Mouse (Mus musculus): Measurements from ENCODE around the gene Psmc3ip. TPM values are rescaled to one million over a fixed set of nuclear protein-coding genes. Genes with fewer than 3 reads are reported as not detected.
"Not testable (repeated sequence)": the region's sequence is repeated elsewhere in the genome, so short reads cannot be mapped to it uniquely, and the experiment has no call there.

Gene Psmc3ip
- polyA plus RNA-seq, 1 experiment from 2014 or later: 49.3 TPM

DNA sequence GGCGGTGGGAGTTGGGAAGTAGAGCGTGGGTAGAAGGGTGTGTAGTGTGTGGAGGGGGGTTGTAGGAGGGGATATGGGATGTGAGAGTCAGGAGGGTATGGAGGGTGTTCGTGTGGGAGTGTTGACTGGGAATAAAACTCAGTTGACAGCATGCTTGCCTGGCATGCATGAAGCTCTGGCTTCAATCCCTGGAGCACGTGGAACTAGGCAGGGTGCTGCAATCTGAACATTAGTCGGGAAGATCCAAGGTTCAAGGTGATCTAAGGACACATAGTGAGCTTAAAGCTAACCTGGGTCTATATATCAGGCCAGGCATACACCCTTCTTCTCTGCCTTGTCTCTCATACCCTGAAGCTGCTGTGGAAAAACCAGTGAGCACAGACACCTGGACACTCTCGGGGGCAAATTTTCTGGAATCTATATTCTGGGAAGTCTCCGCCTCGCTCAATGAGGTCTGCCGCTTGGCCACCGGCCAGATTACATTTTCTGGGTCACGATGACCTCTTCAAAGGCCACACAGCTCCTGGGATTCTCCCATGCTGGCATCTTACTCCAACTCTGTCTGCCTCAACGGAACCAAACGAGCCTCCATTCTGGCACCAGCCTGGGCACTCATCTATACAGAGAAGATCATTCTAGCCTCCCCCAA is 39.1 kb upstream of the Psmc3ip start:
- whole genome bisulfite sequencing: 86% methylated on average over 13 of the region's 13 CpGs
- Histone ChIP-seq H3K27ac (ENCODE audit: low read depth, low read length) (no peak overlapping the region), H3K27me3 (ENCODE audit: control insufficient read depth, insufficient read depth, low read length) (no peaks in the 10 kb centered on the region), H3K36me3 (ENCODE audit: control insufficient read depth, insufficient read depth, low read length) (no peaks in the 10 kb centered on the region), H3K4me2 (ENCODE audit: low read depth) (no peak overlapping the region), H3K4me3 (ENCODE audit: low read depth, low read length) (no peak overlapping the region), H3K4me1 (ENCODE audit: control insufficient read depth, insufficient read depth, low read length) (no peaks in the 10 kb centered on the region), H3K9ac (ENCODE audit: low read length) (no peak overlapping the region), H3K9me3 (ENCODE audit: control insufficient read depth, low read length) (no peaks in the 10 kb centered on the region)
- DNase-seq (ENCODE audit: low spot score): no peak
- no peak for ATAC-seq (ENCODE audit: insufficient read depth, low FRiP score, low TSS enrichment)

DNA sequence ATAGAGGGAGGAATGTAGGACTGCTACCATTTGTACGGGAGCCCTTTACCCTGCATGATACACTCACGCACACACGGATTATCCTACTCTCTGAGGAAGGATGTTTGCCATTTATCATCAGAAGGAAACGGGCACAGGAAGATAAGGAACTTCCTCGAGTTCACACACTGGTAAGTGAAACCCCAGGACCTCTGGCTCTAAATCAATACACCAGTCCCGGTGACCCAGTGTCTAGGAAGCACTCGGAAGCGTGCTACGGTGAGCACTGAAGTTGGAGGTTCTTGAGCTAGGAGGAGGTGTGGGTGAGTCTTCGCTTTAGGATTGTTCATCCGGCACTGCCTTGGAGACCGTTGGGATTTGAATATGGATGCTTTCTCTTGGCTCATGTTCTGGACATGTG is 37.8 kb upstream of the Psmc3ip start:
- Histone ChIP-seq H3K4me3 (ENCODE audit: low read depth, low read length) (no peak overlapping the region), H3K9me3 (ENCODE audit: control insufficient read depth, low read length) (no peaks in the 10 kb centered on the region), H3K27me3 (ENCODE audit: control insufficient read depth, insufficient read depth, low read length) (no peaks in the 10 kb centered on the region), H3K4me1 (ENCODE audit: control insufficient read depth, insufficient read depth, low read length) (no peaks in the 10 kb centered on the region), H3K4me2 (ENCODE audit: low read depth) (no peak overlapping the region), H3K36me3 (ENCODE audit: control insufficient read depth, insufficient read depth, low read length) (no peaks in the 10 kb centered on the region), H3K9ac (ENCODE audit: low read length) (no peak overlapping the region), H3K27ac (ENCODE audit: low read depth, low read length) (no peak overlapping the region)
- ATAC-seq (ENCODE audit: insufficient read depth, low FRiP score, low TSS enrichment): no peak
- no peak for DNase-seq (ENCODE audit: low spot score)
- WGBS: 83% methylated on average over 12 of the region's 12 CpGs

DNA sequence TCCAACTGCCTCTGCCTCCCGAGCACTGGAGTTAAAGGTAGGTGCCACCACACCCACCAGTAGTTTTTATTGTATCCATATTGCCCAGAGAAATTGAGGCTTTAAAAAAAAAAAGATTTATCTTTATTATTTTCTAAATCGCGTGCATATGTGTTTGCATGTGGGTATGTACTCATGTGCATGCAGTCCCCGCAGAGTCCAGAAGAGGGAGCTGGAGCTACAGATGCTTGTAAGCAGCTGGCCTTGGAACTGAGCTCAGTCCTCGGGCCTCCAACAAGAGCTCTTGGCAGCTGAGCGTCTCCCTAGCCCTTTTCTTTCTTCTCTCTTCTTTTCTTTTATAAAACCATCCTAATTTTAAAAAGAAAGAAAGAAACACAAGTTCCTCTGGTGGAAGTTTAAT is 36.5 kb upstream of the Psmc3ip start:
- ATAC-seq (ENCODE audit: insufficient read depth, low FRiP score, low TSS enrichment) (no peak), DNase-seq (ENCODE audit: low spot score) (no peak)
- no peak overlapping the region for H3K4me3 ChIP-seq (ENCODE audit: low read depth, low read length)
- WGBS: 92% methylated on average over 6 of the region's 6 CpGs
- no peaks in the 10 kb centered on the region for H3K4me1 ChIP-seq (ENCODE audit: control insufficient read depth, insufficient read depth, low read length)
- no peak overlapping the region for H3K9ac ChIP-seq (ENCODE audit: low read length)
- H3K36me3 ChIP-seq (ENCODE audit: control insufficient read depth, insufficient read depth, low read length): peaks cover under 1% of the 10 kb centered on the region
- H3K4me2 ChIP-seq (ENCODE audit: low read depth): no peak overlapping the region
- no peaks in the 10 kb centered on the region for H3K27me3 ChIP-seq (ENCODE audit: control insufficient read depth, insufficient read depth, low read length)
- H3K9me3 ChIP-seq (ENCODE audit: control insufficient read depth, low read length): no peaks in the 10 kb centered on the region
- H3K27ac ChIP-seq (ENCODE audit: low read depth, low read length): no peak overlapping the region

DNA sequence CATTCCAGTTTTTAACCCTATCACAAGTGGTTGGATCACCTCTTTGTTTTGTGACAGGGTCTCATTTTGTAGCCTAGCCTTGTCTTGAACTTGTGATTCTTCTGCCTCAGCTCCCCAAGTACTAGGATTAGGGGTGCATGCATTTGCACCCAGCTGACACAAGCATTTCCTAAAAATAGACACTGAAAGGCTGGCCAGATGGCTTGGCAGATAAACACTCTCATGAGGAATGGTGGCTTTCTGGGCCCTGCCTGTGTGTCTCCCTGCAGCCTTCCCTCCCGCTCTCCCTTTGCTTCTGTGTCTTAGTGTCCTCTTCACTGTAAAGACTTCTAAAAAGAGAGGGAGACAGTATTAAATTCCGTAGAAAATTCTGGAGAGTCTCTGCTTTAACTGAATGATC is 36.0 kb upstream of the Psmc3ip start:
- Histone ChIP-seq H3K27ac (ENCODE audit: low read depth, low read length) (no peak overlapping the region), H3K36me3 (ENCODE audit: control insufficient read depth, insufficient read depth, low read length) (peaks cover 6% of the 10 kb centered on the region), H3K9me3 (ENCODE audit: control insufficient read depth, low read length) (no peaks in the 10 kb centered on the region), H3K9ac (ENCODE audit: low read length) (no peak overlapping the region), H3K4me1 (ENCODE audit: control insufficient read depth, insufficient read depth, low read length) (no peaks in the 10 kb centered on the region), H3K27me3 (ENCODE audit: control insufficient read depth, insufficient read depth, low read length) (no peaks in the 10 kb centered on the region), H3K4me3 (ENCODE audit: low read depth, low read length) (no peak overlapping the region), H3K4me2 (ENCODE audit: low read depth) (no peak overlapping the region)
- no peak for DNase-seq (ENCODE audit: low spot score)
- WGBS: 93% methylated on average over 2 of the region's 2 CpGs
- ATAC-seq (ENCODE audit: insufficient read depth, low FRiP score, low TSS enrichment): no peak

DNA sequence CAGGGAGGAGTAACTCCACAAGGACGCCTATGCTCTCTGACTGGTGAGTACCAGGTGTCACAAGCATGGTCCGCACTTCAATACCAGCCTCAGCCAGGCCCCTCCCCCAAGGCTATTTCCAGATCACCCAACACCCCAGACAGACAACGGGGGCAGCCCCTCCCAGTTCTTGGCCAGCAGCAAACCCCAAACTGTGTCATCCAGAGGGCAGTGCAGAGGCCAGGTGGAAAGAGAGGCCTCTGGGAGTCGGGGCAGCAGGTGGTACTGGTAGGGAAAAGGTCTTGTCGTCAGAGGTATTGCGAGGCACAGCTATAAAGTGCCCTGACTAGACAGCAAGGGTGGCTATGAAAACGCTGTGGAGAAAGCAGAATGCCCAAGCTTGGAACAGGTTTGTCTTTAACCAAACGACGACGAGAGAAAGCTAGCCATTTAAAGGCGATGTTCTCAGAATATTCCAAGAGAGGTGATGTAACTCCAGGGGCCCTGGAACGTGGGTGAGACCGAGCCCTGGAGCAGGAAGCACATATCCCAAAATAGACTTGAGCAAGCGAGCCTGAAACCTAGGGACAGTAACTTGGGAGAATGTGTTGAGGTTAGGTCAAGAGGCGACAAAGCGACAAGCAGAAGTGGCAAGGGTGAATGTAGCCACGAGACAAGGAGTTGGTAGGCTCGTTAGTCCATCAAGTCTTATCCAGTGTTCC is 35.0 kb upstream of the Psmc3ip start:
- H3K27me3 ChIP-seq (ENCODE audit: control insufficient read depth, insufficient read depth, low read length): no peaks in the 10 kb centered on the region
- no peak for ATAC-seq (ENCODE audit: insufficient read depth, low FRiP score, low TSS enrichment)
- no peak overlapping the region for H3K4me3 ChIP-seq (ENCODE audit: low read depth, low read length)
- WGBS: 48% methylated on average over 18 of the region's 18 CpGs
- no peak for DNase-seq (ENCODE audit: low spot score)
- H3K9ac ChIP-seq (ENCODE audit: low read length): no peak overlapping the region
- no peak overlapping the region for H3K27ac ChIP-seq (ENCODE audit: low read depth, low read length)
- H3K4me2 ChIP-seq (ENCODE audit: low read depth): no peak overlapping the region
- no peaks in the 10 kb centered on the region for H3K4me1 ChIP-seq (ENCODE audit: control insufficient read depth, insufficient read depth, low read length)
- no peaks in the 10 kb centered on the region for H3K9me3 ChIP-seq (ENCODE audit: control insufficient read depth, low read length)
- H3K36me3 ChIP-seq (ENCODE audit: control insufficient read depth, insufficient read depth, low read length): peaks cover 14% of the 10 kb centered on the region

DNA sequence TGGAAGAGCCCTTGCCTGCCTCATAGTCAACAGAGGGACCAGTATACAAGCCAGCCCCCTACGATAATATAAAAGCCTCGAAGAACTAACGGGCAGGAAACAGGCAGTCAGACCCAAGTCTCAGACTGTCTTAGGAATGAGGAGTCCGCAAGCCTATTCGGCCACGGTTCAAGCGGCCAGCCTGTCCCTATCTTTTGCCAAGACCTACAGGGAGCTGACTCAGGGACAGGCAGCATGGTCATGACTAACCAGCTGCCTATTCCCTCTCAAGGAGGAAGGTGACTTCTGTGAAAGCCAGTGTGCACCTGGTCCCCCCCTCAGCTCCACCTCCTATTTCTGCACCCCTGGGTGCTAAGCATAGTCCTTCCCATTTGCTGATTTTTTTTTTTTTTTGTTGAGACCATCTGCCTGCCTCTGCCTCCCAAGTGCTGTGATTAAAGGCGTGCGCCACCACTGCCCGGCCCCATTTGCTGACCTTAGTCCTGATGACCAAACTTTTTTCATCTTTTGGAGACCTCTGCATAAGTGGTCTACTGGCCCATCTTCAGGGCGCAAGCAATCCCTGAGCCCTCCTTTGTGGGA is 33.9 kb upstream of the Psmc3ip start:
- Histone ChIP-seq H3K4me2 (ENCODE audit: low read depth) (no peak overlapping the region), H3K4me1 (ENCODE audit: control insufficient read depth, insufficient read depth, low read length) (no peaks in the 10 kb centered on the region), H3K9me3 (ENCODE audit: control insufficient read depth, low read length) (no peaks in the 10 kb centered on the region), H3K9ac (ENCODE audit: low read length) (no peak overlapping the region), H3K27ac (ENCODE audit: low read depth, low read length) (no peak overlapping the region), H3K36me3 (ENCODE audit: control insufficient read depth, insufficient read depth, low read length) (peaks cover 17% of the 10 kb centered on the region), H3K4me3 (ENCODE audit: low read depth, low read length) (no peak overlapping the region), H3K27me3 (ENCODE audit: control insufficient read depth, insufficient read depth, low read length) (no peaks in the 10 kb centered on the region)
- 87% methylated on average over 11 of the region's 11 CpGs for WGBS
- DNase-seq (ENCODE audit: low spot score) (no peak), ATAC-seq (ENCODE audit: insufficient read depth, low FRiP score, low TSS enrichment) (no peak)

DNA sequence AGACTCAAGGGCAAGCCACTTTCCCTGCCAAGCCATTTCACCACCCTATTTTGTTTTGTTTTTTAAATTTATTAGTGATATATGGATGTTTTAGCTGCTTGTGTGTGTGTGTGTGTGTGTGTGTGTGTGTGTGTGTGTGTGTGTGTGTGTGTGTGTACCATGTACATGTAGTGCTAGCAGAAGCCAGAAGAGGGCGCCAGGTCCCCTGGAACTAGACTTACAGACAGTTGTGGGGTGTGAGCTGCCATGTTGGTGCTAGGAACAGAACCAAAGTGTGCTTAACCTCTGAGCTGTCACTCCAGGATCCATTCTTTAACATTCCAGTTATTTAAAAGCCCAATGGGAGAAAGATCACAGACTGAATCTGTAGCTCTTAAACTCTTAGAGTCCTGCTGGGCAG is 31.8 kb upstream of the Psmc3ip start:
- no peaks in the 10 kb centered on the region for H3K27me3 ChIP-seq (ENCODE audit: control insufficient read depth, insufficient read depth, low read length)
- H3K4me2 ChIP-seq (ENCODE audit: low read depth): no peak overlapping the region
- no peak overlapping the region for H3K4me3 ChIP-seq (ENCODE audit: low read depth, low read length)
- H3K9me3 ChIP-seq (ENCODE audit: control insufficient read depth, low read length): no peaks in the 10 kb centered on the region
- WGBS: 100% methylated on average over 1 of the region's 1 CpGs
- H3K36me3 ChIP-seq (ENCODE audit: control insufficient read depth, insufficient read depth, low read length): peaks cover 17% of the 10 kb centered on the region
- no peak for ATAC-seq (ENCODE audit: insufficient read depth, low FRiP score, low TSS enrichment)
- DNase-seq (ENCODE audit: low spot score): no peak
- no peaks in the 10 kb centered on the region for H3K4me1 ChIP-seq (ENCODE audit: control insufficient read depth, insufficient read depth, low read length)
- H3K9ac ChIP-seq (ENCODE audit: low read length): no peak overlapping the region
- no peak overlapping the region for H3K27ac ChIP-seq (ENCODE audit: low read depth, low read length)

DNA sequence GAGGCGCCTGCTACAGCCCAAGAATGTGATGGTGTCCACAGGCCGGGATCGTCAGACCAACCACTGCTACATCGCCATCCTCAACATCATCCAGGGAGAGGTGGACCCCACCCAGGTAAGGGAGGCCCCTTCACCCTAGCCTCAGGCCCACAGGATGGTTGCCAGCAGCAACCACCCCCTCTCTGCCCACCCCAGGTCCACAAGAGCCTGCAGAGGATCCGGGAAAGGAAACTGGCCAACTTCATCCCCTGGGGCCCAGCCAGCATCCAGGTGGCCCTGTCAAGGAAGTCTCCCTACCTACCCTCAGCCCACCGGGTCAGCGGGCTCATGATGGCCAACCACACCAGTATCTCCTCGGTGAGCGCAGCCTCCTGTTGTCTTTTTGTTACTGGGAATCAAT is 29.8 kb upstream of the Psmc3ip start:
- DNase-seq (ENCODE audit: low spot score); H3K4me1 ChIP-seq (ENCODE audit: control insufficient read depth, insufficient read depth, low read length); H3K27ac ChIP-seq (ENCODE audit: low read depth, low read length); H3K9me3 ChIP-seq (ENCODE audit: control insufficient read depth, low read length); H3K9ac ChIP-seq (ENCODE audit: low read length); ATAC-seq (ENCODE audit: insufficient read depth, low FRiP score, low TSS enrichment); H3K4me2 ChIP-seq (ENCODE audit: low read depth); H3K4me3 ChIP-seq (ENCODE audit: low read depth, low read length); H3K27me3 ChIP-seq (ENCODE audit: control insufficient read depth, insufficient read depth, low read length): not testable (repeated sequence)
- 95% methylated on average over 7 of the region's 9 CpGs for WGBS
- H3K36me3 ChIP-seq (ENCODE audit: control insufficient read depth, insufficient read depth, low read length): peaks cover 19% of the 10 kb centered on the region

DNA sequence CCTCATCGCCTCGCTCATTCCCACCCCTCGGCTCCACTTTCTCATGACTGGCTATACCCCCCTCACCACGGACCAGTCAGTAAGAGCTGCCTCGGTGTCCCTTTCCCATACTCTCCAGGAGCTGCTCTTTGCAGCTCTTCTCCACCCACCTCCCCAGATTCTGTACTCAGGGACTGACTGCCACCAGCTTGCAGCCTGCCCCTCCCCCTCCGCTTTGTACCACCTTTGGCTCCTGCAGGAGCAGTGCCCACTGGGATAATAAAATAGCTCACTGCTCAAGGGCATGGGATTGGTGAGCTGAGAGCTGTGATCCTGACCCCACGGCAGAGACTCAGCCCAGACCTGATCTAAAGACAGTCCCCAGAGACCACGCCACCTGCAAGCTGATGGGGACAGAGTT is 29.3 kb upstream of the Psmc3ip start:
- not testable (repeated sequence) for ATAC-seq (ENCODE audit: insufficient read depth, low FRiP score, low TSS enrichment); H3K27ac ChIP-seq (ENCODE audit: low read depth, low read length); H3K9me3 ChIP-seq (ENCODE audit: control insufficient read depth, low read length); H3K4me3 ChIP-seq (ENCODE audit: low read depth, low read length); H3K4me1 ChIP-seq (ENCODE audit: control insufficient read depth, insufficient read depth, low read length); H3K27me3 ChIP-seq (ENCODE audit: control insufficient read depth, insufficient read depth, low read length); H3K9ac ChIP-seq (ENCODE audit: low read length); H3K4me2 ChIP-seq (ENCODE audit: low read depth); DNase-seq (ENCODE audit: low spot score)
- peaks cover 19% of the 10 kb centered on the region for H3K36me3 ChIP-seq (ENCODE audit: control insufficient read depth, insufficient read depth, low read length)
- 95% methylated on average over 8 of the region's 8 CpGs for WGBS

Measured in neural tube, embryonic 11.5 days (tissue).